Mouse (Mus musculus) liver, adult 2 months (tissue): ENCODE data around the gene Lrrc75a.

Experiments
- CTCF ChIP-seq: fragments of 200-500 bp; IDR thresholded peaks from 2 replicates; pipeline ENCODE4 v1.5.1; 2011; ENCODE audit warnings: low read depth, low read length, control low read depth
- POLR2A ChIP-seq: fragments of 200-500 bp; IDR thresholded peaks from 2 replicates; pipeline ENCODE4 v1.6.1; 2011; ENCODE audit warnings: low read length, control low read depth; ENCODE audit not compliant: insufficient read depth; ENCODE audit errors: extremely low read depth

DNA sequence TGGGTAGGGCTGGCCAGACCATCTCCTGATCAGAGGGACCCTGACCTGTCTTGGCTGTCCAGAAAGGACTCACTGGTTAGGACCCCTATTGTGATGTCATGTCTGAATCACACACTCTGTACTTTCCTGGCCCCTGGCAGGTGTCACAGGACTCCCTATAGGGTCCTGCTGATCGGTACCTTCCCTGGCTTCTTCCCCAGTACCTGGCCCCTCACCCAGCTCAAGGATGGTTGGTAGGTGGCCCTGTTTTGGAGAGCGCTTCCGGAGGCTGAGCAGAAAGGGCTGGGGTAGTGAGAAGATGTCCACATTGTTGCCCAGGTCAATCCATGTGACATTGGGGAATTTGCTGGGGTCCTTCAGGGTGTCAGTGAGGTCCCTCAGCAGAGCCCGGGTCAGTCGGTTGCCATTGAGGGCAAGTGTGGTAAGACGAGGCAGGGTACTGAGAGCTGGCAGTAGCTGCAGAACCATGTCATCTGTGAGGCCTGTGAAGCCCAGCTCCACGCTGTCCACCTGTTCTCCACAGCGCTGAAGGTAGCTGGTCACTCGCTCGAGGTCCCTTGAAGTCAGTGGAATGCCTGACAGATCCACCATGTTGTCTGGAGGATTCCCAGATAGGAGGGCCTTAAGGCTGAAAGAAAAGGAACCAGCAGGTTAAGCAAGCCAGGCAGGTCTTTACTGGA, 42.6 kb downstream of the Lrrc75a start:
- TF ChIP-seq POLR2A (no peak), CTCF (no peak)
